Mouse (Mus musculus) hindbrain, embryonic 13.5 days (tissue): ENCODE data around the gene Akain1. TPM values are rescaled to one million over a fixed set of nuclear protein-coding genes. Genes with fewer than 3 reads are reported as not detected.
A peak's percentile ranks its signal among the peaks of the same experiment; 100 is the strongest.

Experiments used
- ATAC-seq: fragments of 200-750 bp; cut with Nextera tagmentation; 2 replicates; pipeline ENCODE4 v1.8.0; 2017; ENCODE audit warnings: moderate TSS enrichment; ENCODE audit not compliant: low FRiP score
- H3K27ac ChIP-seq: fragments of 300-500 bp; sonication (generic); 2 replicates; pipeline ENCODE4 v1.5.1; 2015; ENCODE audit warnings: inconsistent platforms, mild to moderate bottlenecking, moderate library complexity
- H3K27me3 ChIP-seq: fragments of 300-500 bp; sonication (generic); 2 replicates; pipeline ENCODE4 v1.6.1; 2015; ENCODE audit warnings: mild to moderate bottlenecking, inconsistent platforms
- H3K36me3 ChIP-seq: fragments of 300-500 bp; sonication (generic); 2 replicates; pipeline ENCODE4 v1.6.1; 2015; ENCODE audit warnings: mild to moderate bottlenecking, inconsistent platforms
- H3K4me1 ChIP-seq: fragments of 300-500 bp; sonication (generic); replicated peaks from 2 replicates; pipeline ENCODE4 v1.6.1; 2015; ENCODE audit warnings: inconsistent platforms
- H3K4me2 ChIP-seq: fragments of 300-500 bp; sonication (generic); 2 replicates; pipeline ENCODE4 v1.6.1; 2015; ENCODE audit warnings: inconsistent platforms, mild to moderate bottlenecking, moderate library complexity
- H3K4me3 ChIP-seq: fragments of 300-500 bp; sonication (generic); 2 replicates; pipeline ENCODE4 v1.5.1; 2015; ENCODE audit warnings: mild to moderate bottlenecking, inconsistent platforms
- H3K9ac ChIP-seq: fragments of 300-500 bp; sonication (generic); 2 replicates; pipeline ENCODE4 v1.6.1; 2015; ENCODE audit warnings: mild to moderate bottlenecking, inconsistent platforms
- H3K9me3 ChIP-seq: fragments of 300-500 bp; sonication (generic); 2 replicates; pipeline ENCODE4 v1.6.1; 2016; ENCODE audit warnings: inconsistent platforms
- WGBS: fragments of 180-500 bp; shearing (Covaris S2); methylation state at CpG from one replicate; pipeline ENCODE4 v1.1.7; 2015; 5-methylcytosine and 5-hydroxymethylcytosine counted together
- polyA plus RNA-seq: library from polyadenylated mRNA; unstranded; fragments of >200 nt; fragmentation: Nextera tagmentation; extraction: Ambion mirVana; gene quantifications from 2 replicates; pipeline ENCODE4 v1.2.1, GENCODE M21; 2015

Akain1 gene
- polyA plus RNA-seq, 1 experiment from 2014 or later = 0.96 TPM

DNA sequence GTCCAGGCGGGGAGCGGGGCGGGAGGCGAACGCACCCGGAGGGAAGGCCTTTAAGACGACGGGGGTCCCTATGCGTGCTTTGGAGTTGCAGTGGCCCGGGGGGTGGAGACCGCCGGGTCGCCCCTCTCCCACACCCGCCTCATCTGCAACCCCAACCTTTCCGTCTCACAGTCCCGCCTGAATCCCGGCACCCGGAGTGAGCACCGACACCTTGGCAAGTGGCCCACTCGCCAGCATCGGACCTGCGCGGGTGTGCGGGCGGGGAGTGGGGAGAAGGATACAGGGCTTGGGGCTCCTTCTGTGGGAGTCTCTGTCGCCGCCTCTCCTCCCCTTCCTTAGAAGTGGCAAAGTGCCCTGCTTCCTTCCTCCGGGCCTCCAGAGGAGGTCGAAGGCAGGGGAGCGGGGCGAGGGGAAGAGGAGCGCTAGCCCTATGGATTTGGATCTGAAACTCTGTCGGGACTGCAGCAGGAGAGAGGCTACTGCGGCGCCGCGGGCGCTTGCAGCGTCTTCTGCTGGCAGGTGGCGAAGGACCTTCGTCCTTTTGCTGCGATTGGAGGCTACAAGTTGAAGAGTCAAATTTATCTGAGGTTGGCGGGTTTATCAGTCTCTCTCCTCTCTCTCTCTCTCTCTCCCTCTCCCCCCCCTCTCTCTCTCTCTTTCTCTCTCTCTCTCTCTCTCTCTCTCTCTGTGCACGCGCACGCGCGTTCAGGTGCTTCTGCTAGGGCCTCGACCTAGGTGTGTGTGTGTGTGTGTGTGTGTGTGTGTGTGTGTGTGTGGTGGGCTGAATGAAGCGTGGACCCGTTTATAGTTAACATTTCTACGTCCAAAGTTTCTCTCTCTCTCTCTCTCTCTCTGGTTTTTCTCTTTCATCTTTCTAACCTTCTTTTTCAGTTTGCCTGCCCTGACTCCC is 700 bp downstream of the Akain1 start:
- Histone ChIP-seq H3K27me3 (peaks cover 63% of the 10 kb centered on the region), H3K9me3 (no peaks in the 10 kb centered on the region), H3K9ac (peak overlapping the region; percentile 72), H3K27ac (no peak overlapping the region), H3K4me2 (peak overlapping the region; percentile 92), H3K4me1 (peaks cover 16% of the 10 kb centered on the region), H3K4me3 (peak overlapping the region; percentile 58), H3K36me3 (no peaks in the 10 kb centered on the region)
- peak; percentile 73 for ATAC-seq
- under 1% methylated on average over 50 of the region's 52 CpGs for WGBS

- peaks cover 16% of the 10 kb centered on the region for H3K4me1 ChIP-seq
- H3K27me3 ChIP-seq = peaks cover 64% of the 10 kb centered on the region
- no peak overlapping the region for H3K27ac ChIP-seq
- H3K36me3 ChIP-seq = no peaks in the 10 kb centered on the region
- no peak overlapping the region for H3K4me3 ChIP-seq
- no peak overlapping the region for H3K9ac ChIP-seq
- ATAC-seq = no peak
- no peak overlapping the region for H3K4me2 ChIP-seq
- WGBS = 14% methylated on average over 9 of the region's 9 CpGs
- H3K9me3 ChIP-seq = no peaks in the 10 kb centered on the region
Observed at GRCm38 (mm10) chr17:69441041-69441440, 1.9 kb downstream of the Akain1 start.

DNA sequence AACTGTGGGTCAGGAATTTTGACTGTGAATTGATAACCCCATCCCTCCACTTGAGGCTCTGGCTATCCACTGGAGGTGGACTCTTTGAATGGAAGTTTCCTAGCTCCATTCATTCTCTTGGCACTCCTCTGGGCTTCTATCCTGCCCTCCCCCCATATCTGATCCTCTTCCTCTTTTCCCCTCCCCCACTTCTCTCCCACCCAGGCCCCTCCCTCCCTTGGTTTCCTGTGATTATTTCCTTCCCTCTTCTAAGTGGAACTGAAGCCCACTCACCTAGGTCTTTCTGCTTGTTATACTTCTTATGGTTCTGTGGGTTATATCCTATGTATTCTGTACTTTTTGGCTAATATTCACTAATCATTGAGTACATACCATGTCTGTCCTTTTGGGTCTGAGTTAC is 9.6 kb downstream of the Akain1 start:
- H3K27me3 ChIP-seq = 0 out of 2 replicates have a peak, but pooled peaks cover 3% of the 10 kb centered on the region
- no peak overlapping the region for H3K9ac ChIP-seq
- H3K4me3 ChIP-seq = no peak overlapping the region
- H3K27ac ChIP-seq = no peak overlapping the region
- no peaks in the 10 kb centered on the region for H3K4me1 ChIP-seq
- no peaks in the 10 kb centered on the region for H3K9me3 ChIP-seq
- no peak for ATAC-seq
- no peaks in the 10 kb centered on the region for H3K36me3 ChIP-seq
- no peak overlapping the region for H3K4me2 ChIP-seq

GRCm38 (mm10) chr17:69461680-69462079 is 22.6 kb downstream of the Akain1 start:
- H3K4me2 ChIP-seq = no peak overlapping the region
- no peak for ATAC-seq
- H3K4me3 ChIP-seq = no peak overlapping the region
- no peak overlapping the region for H3K27ac ChIP-seq
- H3K9me3 ChIP-seq = no peaks in the 10 kb centered on the region
- H3K4me1 ChIP-seq = no peaks in the 10 kb centered on the region
- no peaks in the 10 kb centered on the region for H3K36me3 ChIP-seq
- WGBS = 93% methylated on average over 7 of the region's 7 CpGs
- no peaks in the 10 kb centered on the region for H3K27me3 ChIP-seq
- no peak overlapping the region for H3K9ac ChIP-seq

- H3K27ac ChIP-seq = no peak overlapping the region
- H3K4me2 ChIP-seq = no peak overlapping the region
- 69% methylated on average over 3 of the region's 3 CpGs for WGBS
- H3K9me3 ChIP-seq = no peaks in the 10 kb centered on the region
- H3K36me3 ChIP-seq = no peaks in the 10 kb centered on the region
- no peak overlapping the region for H3K9ac ChIP-seq
- no peaks in the 10 kb centered on the region for H3K27me3 ChIP-seq
- ATAC-seq = no peak
- no peaks in the 10 kb centered on the region for H3K4me1 ChIP-seq
- H3K4me3 ChIP-seq = no peak overlapping the region
Observed at GRCm38 (mm10) chr17:69463037-69463436, 23.9 kb downstream of the Akain1 start.

- H3K4me3 ChIP-seq = no peak overlapping the region
- 66% methylated on average over 10 of the region's 10 CpGs for WGBS
- ATAC-seq = no peak
Observed at GRCm38 (mm10) chr17:69471171-69471570, 32.0 kb downstream of the Akain1 start.

GRCm38 (mm10) chr17:69472401-69472800 is 33.3 kb downstream of the Akain1 start:
- Histone ChIP-seq H3K27ac (no peak overlapping the region), H3K27me3 (no peaks in the 10 kb centered on the region)
- no peak for ATAC-seq

More at GRCm38 (mm10) chr17:69471171-69471570, 32.0 kb downstream of the Akain1 start:
- Histone ChIP-seq H3K4me2 (no peak overlapping the region), H3K36me3 (no peaks in the 10 kb centered on the region), H3K9ac (no peak overlapping the region), H3K27me3 (no peaks in the 10 kb centered on the region), H3K4me1 (0 out of 2 replicates have a peak, but pooled peaks cover 5% of the 10 kb centered on the region), H3K27ac (no peak overlapping the region), H3K9me3 (no peaks in the 10 kb centered on the region)

DNA sequence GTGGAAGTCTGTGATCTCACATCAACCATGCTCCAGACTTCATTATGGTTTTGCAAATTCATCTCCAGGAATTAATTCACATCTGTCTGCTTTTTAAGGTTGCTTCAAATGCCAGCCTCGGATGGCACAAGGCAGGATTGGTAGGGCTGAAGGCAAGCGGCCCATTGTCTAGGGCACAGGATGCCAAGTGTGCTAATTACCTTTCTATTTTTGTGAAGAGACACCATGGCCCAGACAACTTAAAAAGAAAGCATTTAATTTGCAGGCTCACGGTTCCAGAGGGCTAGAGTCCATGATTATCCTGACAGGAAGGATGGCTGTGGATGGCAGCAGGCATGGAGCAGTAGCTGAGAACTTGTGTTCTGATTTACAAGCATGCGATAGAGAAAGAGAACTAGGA is 35.0 kb downstream of the Akain1 start:
- Histone ChIP-seq H3K9me3 (no peaks in the 10 kb centered on the region), H3K4me3 (no peak overlapping the region), H3K27me3 (no peaks in the 10 kb centered on the region), H3K27ac (no peak overlapping the region), H3K4me2 (no peak overlapping the region), H3K4me1 (peaks cover 14% of the 10 kb centered on the region; the same call in 1 of the 2 replicates), H3K36me3 (no peaks in the 10 kb centered on the region), H3K9ac (no peak overlapping the region)
- 75% methylated on average over 4 of the region's 4 CpGs for WGBS
- ATAC-seq = no peak

More at GRCm38 (mm10) chr17:69472401-69472800, 33.3 kb downstream of the Akain1 start:
- Histone ChIP-seq H3K9ac (no peak overlapping the region), H3K4me2 (no peak overlapping the region), H3K36me3 (no peaks in the 10 kb centered on the region), H3K4me3 (no peak overlapping the region), H3K4me1 (0 out of 2 replicates have a peak, but pooled peaks cover 5% of the 10 kb centered on the region), H3K9me3 (no peaks in the 10 kb centered on the region)
- WGBS = 79% methylated on average over 9 of the region's 9 CpGs

GRCm38 (mm10) chr17:69475423-69475822 is 36.3 kb downstream of the Akain1 start:
- H3K27me3 ChIP-seq = no peaks in the 10 kb centered on the region
- peak overlapping the region; percentile 65 for H3K9ac ChIP-seq
- H3K4me3 ChIP-seq = peak overlapping the region; percentile 42
- H3K4me2 ChIP-seq = peak overlapping the region; percentile 60
- no peaks in the 10 kb centered on the region for H3K36me3 ChIP-seq
- WGBS = 1% methylated on average over 20 of the region's 20 CpGs
- peak; percentile 71 for ATAC-seq
- H3K9me3 ChIP-seq = no peaks in the 10 kb centered on the region
- H3K27ac ChIP-seq = no peak overlapping the region
- peaks cover 14% of the 10 kb centered on the region; the same call in 1 of the 2 replicates for H3K4me1 ChIP-seq

- H3K4me2 ChIP-seq = no peak overlapping the region
- H3K27ac ChIP-seq = 0 out of 2 replicates have a peak overlapping the region, but pooled peaks have one; percentile 20
- whole genome bisulfite sequencing = 9% methylated on average over 2 of the region's 2 CpGs
- no peaks in the 10 kb centered on the region for H3K9me3 ChIP-seq
- H3K27me3 ChIP-seq = no peaks in the 10 kb centered on the region
- no peaks in the 10 kb centered on the region for H3K36me3 ChIP-seq
- H3K4me3 ChIP-seq = no peak overlapping the region
- ATAC-seq = no peak
- H3K4me1 ChIP-seq = peaks cover 14% of the 10 kb centered on the region; the same call in 1 of the 2 replicates
- no peak overlapping the region for H3K9ac ChIP-seq
Observed at GRCm38 (mm10) chr17:69477526-69477925, 38.4 kb downstream of the Akain1 start.

DNA sequence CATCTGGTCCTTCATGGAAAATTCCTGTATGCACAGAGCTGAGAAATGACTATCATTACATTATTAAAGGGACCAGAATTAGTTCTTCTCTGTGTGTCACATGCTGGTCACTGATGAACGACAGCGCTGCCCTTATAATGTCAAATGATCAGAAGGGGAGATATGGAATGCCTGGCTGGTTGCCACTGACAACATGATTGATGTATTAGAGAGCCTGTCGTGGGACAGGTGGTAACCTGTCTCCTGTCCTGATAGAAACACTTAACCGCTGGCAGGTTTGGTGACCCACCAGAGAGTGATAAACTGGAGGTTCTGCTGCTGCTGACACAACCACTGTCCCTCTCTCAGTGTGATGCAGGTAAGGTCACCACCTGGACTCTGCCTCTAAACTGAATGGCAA is 40.1 kb downstream of the Akain1 start:
- Histone ChIP-seq H3K9me3 (peaks cover 4% of the 10 kb centered on the region; the same call in 1 of the 2 replicates), H3K27ac (no peak overlapping the region), H3K4me1 (peaks cover 14% of the 10 kb centered on the region; the same call in 1 of the 2 replicates), H3K9ac (no peak overlapping the region), H3K4me2 (no peak overlapping the region), H3K27me3 (no peaks in the 10 kb centered on the region), H3K4me3 (no peak overlapping the region), H3K36me3 (no peaks in the 10 kb centered on the region)
- 77% methylated on average over 4 of the region's 4 CpGs for WGBS
- ATAC-seq = no peak

- Histone ChIP-seq H3K4me1 (no peaks in the 10 kb centered on the region), H3K27me3 (no peaks in the 10 kb centered on the region), H3K27ac (no peak overlapping the region), H3K4me3 (no peak overlapping the region), H3K36me3 (no peaks in the 10 kb centered on the region), H3K9ac (no peak overlapping the region), H3K9me3 (peaks cover 4% of the 10 kb centered on the region; the same call in 1 of the 2 replicates), H3K4me2 (no peak overlapping the region)
- 92% methylated on average over 12 of the region's 12 CpGs for WGBS
- ATAC-seq = no peak
Observed at GRCm38 (mm10) chr17:69487116-69487515, 48.0 kb downstream of the Akain1 start.
